Mouse (Mus musculus): Measurements from ENCODE around the gene Fxyd6.

The Fxyd6 gene

GRCm38 (mm10) chr9:45376883-45377282 is 6.9 kb downstream of the Fxyd6 start:
- peak; percentile 46 to 50 for DNase-seq

DNA sequence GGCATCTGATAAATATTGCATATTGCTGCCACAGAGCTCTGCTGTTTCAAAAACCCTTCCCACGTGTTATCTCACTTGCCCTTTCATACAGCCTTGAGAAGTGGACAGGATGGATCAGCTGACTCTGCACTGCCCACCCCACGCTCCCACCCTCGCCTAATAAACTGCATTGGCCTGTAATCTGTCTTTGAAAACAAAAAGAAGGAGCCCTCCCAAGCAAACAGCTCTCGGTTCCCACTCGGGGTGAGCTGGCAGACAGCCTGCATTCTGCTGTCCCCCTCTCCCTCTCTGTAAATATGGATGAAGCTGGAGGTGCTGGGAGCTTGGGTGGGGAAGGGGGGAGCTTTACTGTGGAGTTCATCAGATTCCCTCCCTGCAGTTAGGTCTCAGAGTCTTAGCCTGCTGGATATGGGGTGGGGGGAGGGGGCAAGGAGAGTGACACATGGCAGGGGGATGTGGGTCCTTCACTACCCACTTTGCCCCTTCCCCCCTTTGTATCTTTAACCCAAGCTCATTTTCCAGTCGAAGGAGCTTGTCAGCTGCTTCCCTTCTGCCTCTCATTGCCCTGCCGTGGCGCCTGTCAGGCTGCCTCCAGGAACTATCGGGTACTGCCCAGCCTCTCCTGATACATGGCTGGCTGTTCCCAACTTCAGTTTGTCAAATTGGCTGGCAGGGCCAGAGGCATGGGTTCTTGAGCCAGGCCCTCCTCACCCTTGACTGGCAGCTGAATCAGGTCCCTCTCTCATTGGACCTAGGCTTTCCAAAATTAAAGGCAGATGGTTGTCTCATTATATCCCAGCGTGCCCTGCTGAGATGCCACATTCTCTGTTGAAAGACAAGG is 10.6 kb downstream of the Fxyd6 start:
- no peak for DNase-seq

GRCm38 (mm10) chr9:45382336-45382735 is 12.4 kb downstream of the Fxyd6 start:
- no peak for DNase-seq

DNA sequence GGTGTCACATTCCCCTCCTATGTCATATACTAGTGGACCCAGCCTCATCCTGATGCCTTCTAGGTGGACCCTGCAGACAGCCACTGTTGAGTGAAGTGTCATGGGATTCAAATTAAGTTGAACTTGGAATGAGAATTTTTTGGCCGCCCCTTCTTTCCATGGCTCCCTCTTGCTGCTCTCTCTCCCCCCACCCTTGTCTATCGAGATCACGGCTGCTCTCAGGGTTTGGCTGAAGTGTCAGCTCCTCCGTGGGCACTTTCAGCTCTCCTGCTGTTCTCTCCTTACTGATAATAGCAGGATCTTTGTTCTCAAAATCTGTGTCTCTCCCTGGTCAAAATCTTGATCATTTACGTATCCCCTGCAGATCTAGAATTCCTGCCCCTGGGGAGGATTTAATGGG is 12.8 kb downstream of the Fxyd6 start:
- no peak for DNase-seq

DNA sequence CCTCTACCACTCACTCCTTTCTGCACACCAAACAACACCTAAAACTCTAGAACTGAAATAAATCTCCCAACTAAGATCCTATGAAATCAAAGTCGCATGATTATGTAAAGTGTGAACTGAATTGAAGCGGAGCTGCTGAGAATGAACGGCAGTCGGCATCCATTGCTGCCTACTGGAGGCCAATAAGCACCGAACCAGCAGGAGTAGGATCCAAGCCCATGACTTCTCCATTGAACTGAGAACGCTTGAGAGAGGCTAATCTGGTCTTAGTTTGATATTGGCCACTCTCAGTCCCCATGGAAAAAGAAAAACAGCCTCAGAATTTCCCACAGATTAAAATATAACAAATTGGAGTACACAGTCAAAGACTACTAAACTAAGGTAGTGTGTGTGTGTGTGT is 13.9 kb downstream of the Fxyd6 start:
- no peak for DNase-seq

GRCm38 (mm10) chr9:45386698-45387097 is 16.7 kb downstream of the Fxyd6 start:
- no peak for DNase-seq

DNA sequence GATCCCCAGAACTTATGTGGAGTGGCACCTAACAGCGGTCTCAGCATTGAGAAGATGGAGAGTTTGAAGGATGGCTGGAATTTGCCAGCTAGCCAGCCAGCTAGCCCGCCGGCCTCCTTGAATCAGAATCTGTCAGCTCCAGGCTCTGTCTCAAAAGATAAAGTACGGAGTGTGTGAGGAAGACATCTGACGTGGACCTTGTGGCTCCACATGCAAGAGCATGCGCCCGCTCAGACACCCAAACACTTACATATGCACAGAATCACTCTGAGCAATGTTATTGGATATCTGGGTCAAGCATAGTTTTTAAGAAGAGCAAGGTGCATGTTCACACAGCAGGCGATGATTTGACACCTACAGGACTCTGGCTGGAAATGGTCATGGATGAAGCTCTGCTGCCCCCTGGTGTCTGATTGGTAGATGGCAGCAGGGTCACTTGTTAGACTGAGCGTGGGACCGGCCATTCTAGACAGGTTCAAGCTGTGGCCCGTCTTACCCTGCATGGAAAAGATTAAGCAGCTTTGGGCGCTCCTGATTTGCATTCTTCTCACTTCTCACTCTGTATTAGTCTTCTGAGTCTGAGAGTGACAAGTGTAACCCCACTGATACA is 18.5 kb downstream of the Fxyd6 start:
- peak; percentile 80 to 85 for DNase-seq

GRCm38 (mm10) chr9:45389596-45389995 is 19.6 kb downstream of the Fxyd6 start:
- DNase-seq: peak; percentile 29 to 65

DNA sequence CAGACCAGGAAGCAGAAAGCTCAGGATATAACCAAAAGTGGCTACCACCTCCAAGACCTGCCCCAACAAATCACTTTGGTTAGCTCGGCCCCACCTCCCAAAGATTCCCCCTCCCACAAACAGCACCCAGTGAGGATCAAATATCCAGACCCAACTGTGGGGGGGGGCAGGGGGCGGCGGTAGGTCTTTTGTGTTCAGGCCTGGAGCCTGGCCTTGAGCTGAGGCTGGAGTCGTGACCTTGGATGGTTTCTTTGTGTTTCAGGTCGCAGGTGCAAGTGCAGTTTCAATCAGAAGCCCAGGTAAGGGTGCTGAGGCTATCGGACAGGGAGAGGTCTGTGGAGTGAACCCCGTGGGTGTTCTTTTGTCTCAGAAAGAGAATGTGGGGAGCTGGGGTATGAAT is 21.3 kb downstream of the Fxyd6 start:
- no peak for DNase-seq

DNA sequence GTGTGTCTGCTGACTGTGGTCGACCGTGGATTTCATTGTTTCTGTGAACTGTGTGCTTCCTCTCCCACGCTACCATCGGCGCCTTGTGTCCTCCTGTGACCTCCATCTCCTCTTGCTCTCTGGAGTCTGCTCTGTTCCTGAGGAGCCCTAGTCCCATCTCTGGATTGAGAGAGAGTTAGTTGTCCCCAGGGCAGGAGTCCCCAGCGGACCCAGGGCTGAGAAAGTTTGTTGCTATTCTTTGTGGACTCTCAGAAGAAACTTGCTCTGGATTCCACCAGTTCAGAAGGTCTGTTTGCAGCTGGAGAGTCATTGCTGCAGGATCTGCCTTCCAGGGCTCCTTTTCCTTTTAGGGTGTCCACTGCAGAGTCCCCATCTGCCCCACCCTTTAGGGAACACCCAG is 25.2 kb downstream of the Fxyd6 start:
- DNase-seq: no peak

GRCm38 (mm10) chr9:45395796-45396195 is 25.8 kb downstream of the Fxyd6 start:
- no peak for DNase-seq

GRCm38 (mm10) chr9:45398336-45398735 is 28.4 kb downstream of the Fxyd6 start:
- peak; percentile 16 to 34 for DNase-seq

GRCm38 (mm10) chr9:45399434-45399833 is 29.4 kb downstream of the Fxyd6 start, which contains the start of gene Fxyd2:
TSS of gene Fxyd2 (plus strand) at chr9:45399669.
- DNase-seq: no peak

DNA sequence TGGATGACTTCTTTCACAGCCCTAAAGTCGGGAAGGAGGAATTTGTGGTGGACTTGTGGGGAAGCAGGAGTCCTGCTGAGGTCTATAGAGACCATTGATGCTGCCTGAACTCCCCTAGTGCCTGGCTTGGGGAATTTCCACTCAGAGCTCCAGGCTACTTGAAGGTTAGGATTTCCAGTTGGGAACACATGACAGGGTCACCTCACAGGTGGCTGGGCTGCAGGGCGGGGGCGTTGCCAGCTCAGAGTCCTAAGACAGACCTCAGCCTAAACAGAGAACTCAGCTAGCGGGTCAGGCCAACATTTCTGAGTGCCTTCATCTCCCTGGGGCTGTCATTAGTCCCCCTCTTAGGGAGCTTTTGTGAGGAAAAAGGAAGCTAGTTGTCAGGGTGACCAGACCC is 31.9 kb downstream of the Fxyd6 start:
- DNase-seq: no peak

- no peak for DNase-seq
These were observed 33.0 kb downstream of the Fxyd6 start for GRCm38 (mm10) chr9:45402957-45403356.

- no peak for DNase-seq
These were observed 35.7 kb downstream of the Fxyd6 start for GRCm38 (mm10) chr9:45405694-45406093.

GRCm38 (mm10) chr9:45406808-45407207 is 36.8 kb downstream of the Fxyd6 start:
- DNase-seq: no peak

GRCm38 (mm10) chr9:45407706-45408675 is 38.0 kb downstream of the Fxyd6 start:
- peak; percentile 65 to 75 for DNase-seq

GRCm38 (mm10) chr9:45410193-45410592 is 40.2 kb downstream of the Fxyd6 start:
- no peak for DNase-seq

DNA sequence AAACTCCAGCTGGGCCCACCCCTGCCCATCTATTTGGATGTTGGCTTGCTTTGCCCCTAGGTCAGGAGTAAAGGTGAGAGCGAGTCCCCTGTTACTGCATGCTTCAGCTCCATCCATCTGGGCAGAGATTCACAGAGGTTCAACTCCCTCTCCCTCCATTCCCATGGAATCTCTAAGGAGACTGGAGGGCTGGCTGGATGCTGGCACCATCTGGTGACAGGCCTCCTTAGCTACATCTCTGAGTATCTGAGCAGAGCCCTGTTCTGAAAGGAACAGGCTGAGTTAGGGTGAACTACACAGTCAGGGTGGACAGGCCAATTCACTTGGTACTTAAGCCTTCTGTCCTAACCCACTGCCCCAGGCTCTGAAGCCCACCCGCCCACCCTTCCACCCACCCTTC is 40.6 kb downstream of the Fxyd6 start:
- no peak for DNase-seq

- DNase-seq: no peak
These were observed 41.1 kb downstream of the Fxyd6 start for GRCm38 (mm10) chr9:45411111-45411510.

DNA sequence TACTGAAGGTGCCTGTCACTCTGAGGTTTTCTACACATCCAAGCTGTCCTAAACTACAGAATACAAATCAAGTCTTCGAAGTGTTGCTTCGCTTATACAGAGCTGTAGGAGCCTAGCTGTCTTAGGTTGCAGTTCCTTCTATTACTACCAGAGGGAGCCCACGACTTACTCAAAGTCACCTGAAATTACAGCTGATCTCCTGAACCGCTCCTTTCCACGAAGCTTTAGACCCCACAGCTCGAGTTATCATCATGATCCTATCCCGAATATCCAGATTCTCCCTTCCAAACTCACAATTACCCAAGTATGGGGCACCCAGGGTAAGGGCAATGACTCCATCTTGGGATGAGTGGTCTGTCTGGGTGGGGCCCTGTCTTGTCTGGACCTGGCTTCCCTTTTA is 41.8 kb downstream of the Fxyd6 start:
- DNase-seq: peak in 1 of 2 experiments; percentile 38

GRCm38 (mm10) chr9:45412287-45412686 is 42.3 kb downstream of the Fxyd6 start:
- peak; percentile 75 to 82 for DNase-seq
